Mouse (Mus musculus) adrenal gland, postnatal 25 days (tissue): ENCODE data around the gene Arhgap20. TPM values are rescaled to one million over a fixed set of nuclear protein-coding genes. Genes with fewer than 3 reads are reported as not detected.

ENCODE experiments used
- DNase-seq: peaks from one replicate; pipeline ENCODE4 v3.0.0; 2021; ENCODE audit warnings: mixed read lengths
- total RNA-seq: library from RNA; stranded (reverse); gene quantifications from 2 replicates; pipeline ENCODE4 v1.2.3, GENCODE M21; 2021

Gene Arhgap20
- total RNA-seq, 1 experiment from 2014 or later: 2.3 TPM

DNA sequence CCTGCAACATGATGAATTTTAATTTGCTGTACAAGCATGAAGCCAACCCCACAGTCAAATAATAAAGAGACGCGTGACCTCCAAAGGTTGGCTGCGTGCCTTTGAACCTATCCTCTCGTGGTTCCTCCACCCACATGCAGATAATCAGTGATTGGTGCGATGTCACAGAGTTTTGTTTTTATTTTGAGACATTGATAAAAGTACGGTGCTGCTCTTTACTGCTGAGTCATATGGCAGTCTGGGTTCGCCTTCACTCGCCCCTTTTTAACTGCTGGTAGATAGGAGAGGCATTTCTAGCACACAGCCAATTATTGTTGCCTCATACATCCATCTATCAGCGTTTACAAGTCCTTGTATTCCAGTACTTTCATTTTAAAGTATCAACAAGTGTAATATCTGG is 34.0 kb downstream of the Arhgap20 start:
- peak; percentile 32 for DNase-seq

DNA sequence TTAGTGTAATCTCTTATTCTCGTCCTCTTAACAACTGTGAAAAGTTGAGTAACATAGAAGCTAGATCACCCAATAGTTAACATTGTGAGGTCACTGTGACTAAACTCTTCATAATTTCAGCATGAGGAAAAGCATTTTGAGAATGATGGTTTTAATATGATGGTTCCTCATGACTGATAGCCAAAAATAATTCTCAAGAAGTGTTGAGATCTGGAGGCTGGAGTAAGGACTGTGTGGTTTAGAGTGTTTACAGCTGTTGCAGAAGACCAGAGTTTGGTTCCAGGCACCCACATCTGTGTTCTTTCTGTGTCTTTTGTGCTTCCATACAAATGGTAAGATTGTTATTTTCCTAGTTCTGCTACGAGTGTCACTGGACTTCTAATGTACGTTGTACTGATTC is 42.1 kb downstream of the Arhgap20 start:
- DNase-seq: no peak

DNA sequence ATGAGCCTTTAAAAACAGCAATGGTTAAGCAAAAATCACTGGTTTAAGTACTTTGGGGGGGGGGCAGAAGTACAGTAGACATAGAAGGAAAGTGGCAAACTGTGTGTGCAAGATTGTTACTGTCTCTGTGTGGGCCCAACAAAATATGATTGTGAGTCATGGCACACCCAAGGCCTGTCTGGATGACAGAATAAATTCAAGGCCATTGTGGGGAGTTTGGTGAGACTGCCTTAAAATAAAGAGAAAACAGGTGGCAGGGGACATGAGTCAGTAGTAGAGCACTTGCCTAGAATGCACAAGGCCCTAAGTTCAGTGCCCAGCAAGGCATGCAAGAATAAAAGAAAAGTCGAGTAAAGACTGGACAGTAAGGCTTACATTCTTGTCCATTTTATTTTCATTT is 47.8 kb downstream of the Arhgap20 start:
- DNase-seq: no peak

DNA sequence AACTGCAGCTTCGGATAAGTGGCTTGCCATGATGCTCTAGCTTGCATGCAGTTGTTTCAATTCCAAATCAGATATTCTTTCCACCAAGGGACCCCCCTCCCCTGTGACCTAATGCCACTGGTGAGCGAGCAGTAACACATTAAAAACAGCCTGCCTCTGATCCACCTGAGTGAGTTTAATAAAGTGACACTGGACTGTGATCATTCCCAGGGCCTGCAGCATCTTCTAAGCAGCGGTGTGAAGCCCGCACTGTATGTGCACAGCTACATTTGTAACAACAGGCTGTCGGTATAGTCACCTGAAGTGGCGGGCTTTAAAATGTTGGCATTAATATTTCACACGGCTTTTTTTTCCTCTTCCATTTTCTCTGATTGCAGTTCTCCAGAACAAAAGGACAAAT is 59.4 kb downstream of the Arhgap20 start:
- DNase-seq: no peak

DNA sequence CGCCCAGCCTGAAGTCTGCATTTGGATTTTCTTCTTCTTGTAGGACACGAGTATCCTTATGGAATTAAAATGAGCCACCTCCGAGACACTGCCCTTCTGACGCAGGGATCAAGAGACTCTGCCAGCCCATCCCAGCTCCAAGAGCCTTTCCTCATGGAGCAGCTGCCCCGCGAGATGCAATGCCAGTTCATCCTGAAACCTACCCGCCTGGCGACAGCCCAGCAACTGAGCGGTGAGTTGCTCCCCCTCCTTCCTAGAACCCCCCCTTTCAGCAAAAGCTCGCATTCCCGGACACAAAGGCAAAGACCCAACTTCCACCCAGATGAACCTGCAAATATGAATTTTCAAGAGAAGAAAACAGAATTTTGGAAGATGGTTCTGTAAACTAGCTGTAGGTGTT is 66.5 kb downstream of the Arhgap20 start:
- DNase-seq: no peak

DNA sequence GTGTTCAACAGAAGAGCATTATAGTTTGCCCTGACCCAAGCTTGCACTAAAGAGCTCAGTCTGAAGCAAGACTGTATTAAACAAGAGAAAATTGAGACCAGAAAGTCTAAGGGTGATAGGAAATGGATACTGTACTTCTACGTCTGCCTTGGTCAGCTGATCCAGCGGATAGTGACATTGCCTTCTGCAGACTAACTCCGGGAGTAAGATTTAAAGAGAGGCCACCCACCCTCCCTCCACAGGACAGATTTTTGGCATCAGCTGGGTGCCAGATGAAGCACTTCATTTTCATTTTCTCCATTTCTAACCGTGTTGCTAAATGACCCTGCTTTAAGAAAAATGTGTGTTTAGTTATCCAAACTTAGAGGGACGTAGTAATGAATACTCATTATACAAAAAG is 67.2 kb downstream of the Arhgap20 start:
- DNase-seq: no peak

DNA sequence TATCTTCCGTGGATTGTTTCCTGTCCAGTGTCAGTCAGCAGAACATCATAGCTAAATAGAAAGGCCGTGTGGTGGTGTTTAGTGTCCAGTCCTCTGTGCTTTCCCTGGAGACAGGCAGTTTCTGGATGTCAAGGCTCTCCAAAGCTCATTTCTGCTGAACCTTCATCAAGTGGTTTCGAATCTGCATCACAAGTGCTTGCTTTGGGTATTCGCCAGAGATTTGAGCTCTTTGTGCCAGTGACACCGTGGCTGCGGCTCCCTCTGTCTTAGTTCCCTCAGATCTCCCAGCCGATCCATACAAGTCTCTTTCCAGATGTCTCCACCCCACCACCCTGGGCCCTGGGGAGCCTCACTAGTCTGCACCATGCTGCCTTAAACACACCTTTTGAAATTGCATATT is 72.6 kb downstream of the Arhgap20 start:
- DNase-seq: no peak

DNA sequence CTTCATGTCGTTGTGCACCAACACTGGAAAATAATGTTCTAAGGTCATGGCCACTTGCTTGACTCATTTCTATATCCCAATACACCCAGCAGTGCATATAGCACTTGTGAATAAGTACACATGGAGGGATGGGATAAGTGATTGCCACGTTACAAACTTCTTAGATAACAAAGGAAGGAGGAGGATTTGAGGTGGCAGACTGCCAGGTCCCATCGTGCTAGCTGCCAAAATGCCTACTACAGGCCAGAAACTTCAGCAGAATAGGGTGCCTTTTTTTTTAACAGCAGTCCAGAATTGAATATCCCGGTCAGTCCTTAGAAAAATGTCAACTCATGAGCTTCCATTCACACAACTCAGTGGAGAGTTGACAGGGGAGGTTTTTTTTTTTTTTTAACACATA is 78.1 kb downstream of the Arhgap20 start:
- peak; percentile 65 for DNase-seq

DNA sequence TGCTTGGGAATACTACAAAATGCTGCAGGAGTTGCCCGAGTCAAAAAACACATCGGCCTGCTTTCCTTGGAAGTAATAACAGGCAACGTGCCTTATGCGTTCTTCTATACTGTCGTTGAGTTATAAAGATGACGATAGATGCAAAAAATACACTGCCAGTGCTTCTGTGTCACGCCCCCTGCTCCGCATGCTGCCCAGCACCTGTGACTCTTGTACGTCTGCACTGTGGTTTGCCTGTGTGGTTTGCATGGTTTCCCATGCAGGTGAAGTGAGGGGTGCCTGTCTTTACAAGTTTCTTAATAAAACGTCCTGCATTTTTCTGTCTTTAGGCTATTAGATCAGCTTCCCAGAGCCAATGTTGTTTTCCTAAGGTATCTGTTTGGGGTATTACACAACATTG is 80.7 kb downstream of the Arhgap20 start:
- DNase-seq: no peak

DNA sequence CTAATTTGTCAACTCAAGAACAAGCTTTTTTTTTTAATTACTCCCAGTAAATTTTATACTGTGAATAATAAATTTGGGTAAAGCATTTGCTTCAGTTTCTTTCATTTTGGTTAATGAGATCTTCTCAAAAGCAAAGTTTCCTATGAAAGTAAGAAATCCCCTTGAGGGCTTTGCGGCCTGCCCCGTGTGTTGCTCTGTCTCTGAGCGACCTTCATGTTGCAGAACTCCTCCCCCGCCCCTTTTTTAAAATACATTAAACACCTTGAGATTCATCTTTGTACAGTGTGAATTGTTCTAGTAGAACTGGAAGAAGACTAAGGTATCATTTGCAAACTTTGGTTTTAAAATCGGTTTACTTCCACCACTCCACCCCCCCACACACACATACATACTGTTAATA is 88.6 kb downstream of the Arhgap20 start:
- no peak for DNase-seq

DNA sequence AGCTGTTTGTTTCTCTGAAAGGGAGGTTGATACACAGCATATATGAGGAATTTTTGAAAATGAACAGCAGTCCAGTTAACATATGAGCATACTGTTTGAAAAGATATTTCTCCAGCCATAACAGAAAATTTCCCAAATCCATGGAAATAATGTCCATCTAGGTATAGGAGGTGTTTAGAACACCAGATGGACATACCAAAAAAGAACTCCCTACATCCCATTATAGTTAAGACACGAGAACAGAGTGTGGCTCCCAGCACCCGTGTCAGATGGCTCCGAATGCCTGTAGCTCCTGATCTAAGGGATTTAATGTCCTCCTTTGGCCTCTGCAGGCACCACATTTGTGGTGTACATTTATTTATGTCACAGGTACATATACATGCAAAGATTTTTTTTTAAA is 99.1 kb downstream of the Arhgap20 start:
- DNase-seq: no peak

DNA sequence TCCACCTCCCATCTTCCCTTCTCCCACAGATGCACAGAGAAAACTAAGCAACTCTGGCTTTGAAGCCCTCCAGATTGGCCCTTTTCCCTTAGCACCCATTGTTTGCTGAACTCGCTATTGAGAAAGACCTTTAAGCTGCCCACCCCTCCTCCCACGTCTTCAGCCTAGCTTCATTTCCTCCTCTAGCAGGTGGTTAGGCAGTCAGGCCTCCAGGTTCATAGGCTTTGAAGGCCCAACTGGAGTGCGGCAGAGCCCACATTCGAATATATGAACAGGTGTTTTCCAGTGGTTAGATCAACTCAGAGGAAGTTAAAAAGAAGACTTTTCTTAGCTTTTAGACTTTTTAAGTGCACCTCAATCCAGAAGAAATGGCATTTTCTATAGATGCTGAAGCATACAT is 101.5 kb downstream of the Arhgap20 start:
- no peak for DNase-seq

DNA sequence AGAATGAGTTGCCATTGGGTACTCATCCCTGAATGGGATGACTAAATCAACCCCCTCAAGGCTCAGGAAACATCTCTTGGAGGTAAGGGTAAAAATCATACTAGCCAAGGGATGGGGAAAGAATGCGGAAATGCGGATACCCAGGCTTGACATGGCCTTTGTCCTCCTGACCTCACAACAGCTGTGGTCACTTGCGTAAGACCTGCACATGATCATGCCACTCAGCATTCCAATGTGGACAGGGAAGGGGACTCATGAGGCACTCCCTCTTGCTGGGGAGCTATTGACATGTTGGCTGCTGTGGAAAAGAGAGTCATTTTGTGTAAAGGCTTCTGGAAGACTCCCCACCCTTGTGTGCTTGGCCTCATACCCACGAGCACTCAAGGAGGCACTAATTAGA is 103.9 kb downstream of the Arhgap20 start:
- DNase-seq: no peak

DNA sequence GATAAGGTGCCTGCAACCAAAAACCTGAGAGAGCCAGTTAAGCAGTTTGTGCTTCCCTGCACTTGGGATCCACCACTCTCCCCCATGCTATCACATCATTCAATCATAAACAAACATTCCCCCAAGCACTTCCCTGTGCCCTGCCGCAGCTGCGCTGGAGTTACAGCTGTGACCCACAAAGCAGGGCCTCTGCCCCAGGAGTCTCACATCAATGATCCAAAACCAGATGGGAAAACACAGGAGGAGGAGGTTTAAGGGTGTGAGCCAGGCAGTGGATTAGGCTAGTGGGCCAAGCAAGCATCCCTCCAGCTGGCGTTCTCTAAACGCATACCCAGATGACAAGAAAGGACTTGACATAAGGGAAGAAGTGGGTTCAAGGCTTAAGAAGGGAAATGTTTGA is 109.2 kb downstream of the Arhgap20 start:
- DNase-seq: no peak

DNA sequence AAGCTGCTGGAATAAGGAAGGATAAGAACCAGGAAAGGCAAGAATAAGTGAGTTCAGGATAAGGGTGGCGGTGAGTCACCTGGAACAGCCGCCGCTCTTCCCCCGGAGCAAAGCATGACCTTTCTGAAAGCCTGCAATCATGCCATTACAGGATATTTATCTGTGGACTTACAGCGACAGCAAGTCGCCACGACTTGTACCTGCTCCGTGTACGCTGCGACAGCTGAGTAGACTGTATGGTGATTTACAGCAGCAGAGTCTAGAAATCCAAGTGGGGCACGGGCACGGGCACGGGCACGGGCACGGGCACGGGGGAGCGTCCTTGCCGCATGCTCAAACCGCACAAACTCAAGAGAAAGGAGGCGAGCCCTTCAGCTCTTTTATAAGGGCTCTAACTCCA is 110.4 kb downstream of the Arhgap20 start:
- DNase-seq: peak; percentile 9

DNA sequence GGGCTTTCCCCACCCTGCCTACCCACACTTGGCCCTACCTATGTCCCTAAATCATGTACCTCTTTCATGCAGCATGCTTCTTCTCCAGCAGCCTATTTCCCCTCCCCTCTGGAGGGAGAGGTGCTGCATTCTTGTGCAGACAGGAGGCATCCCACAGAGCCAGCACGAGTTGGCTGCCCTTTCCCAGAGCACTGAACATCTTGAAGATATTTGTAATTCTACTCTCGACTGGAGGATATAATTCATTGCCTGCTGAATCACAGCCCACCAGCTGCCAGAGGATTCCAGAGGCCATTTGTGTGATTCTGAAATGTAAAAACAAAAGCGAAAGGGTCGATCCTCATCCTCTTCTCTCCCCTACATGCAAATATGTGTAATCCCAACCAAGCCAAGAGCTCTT is 116.2 kb downstream of the Arhgap20 start:
- peak; percentile 12 for DNase-seq

DNA sequence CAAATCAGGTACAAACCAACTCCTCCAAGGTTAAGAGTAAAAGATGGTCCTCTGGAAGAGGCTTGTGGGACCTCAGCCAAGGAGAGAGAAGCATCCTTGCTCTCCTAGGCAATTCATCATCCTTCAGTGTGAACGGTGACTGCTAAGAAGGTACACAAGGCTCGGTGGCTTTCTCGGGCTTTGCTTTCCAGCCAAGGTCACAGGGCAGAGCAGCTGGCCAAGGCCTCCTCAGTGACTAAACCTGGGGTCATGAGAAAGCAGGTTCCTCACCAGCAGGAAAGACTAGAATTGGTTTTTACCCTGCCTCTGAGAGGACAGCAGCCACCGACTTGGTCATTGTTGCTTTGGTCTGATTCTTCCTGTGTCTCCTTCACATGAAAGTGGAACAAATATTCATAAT is 116.7 kb downstream of the Arhgap20 start:
- peak; percentile 31 for DNase-seq

DNA sequence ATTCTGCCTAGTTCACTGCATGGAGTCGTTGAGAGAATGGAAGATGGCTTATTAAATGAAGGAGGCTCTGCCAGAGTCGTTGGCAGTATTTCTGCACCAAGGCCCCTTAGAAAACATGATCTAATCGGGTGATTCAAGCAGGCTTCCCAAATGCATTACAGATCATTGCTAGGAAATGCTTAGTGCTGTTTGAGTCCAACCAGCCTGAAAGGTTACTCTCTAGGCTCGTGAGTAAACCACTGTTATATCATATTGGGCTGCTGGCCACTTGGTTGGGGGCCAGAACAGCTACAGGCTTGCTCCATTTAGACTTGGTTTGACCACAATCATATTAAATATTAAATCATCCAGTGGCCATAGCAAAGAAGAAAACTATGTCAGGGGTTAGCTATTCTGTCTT is 118.2 kb downstream of the Arhgap20 start:
- DNase-seq: peak; percentile 66

DNA sequence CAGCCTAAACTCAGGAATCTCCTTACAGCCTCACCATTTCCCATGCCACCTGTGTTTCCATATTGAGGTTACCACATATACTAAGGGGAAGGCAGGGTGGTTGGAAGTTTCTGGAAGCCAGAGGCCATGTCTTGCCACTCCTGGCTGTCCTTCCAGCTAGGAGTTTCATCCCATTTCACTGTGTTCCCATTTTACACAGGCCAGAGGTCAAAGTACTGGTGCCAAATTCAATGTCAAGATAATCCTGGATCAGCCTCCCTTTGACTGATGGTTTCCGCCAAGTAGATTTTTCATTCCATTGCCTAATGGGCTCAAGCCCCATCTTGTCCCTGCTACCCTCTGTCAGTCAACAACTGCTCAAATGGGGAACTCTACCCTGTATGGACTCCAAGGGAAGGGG is 127.8 kb downstream of the Arhgap20 start:
- no peak for DNase-seq

Other genes with a start within 250 kb of the Arhgap20 start
- 1,622 and 2,124 TPM in 2 replicates for gene Fdx1, start 198.2 kb downstream of the Arhgap20 start, total RNA-seq